Mouse (Mus musculus) C2C12 (cell line): Measurements from ENCODE around the gene 1110004F10Rik.

Experiments
- CTCF ChIP-seq: IDR thresholded peaks from one replicate; pipeline ENCODE4 v1.5.1; 2011; ENCODE audit not compliant: control insufficient read depth, insufficient read depth, insufficient read length
- USF1 ChIP-seq: IDR thresholded peaks from one replicate; pipeline ENCODE4 v1.6.1; 2011; ENCODE audit warnings: low read depth, mild to moderate bottlenecking, control low read depth, moderate library complexity

- TF ChIP-seq CTCF (no peak), USF1 (no peak)
Measured at GRCm38 (mm10) chr7:116134413-116135292, 95.5 kb downstream of the 1110004F10Rik start.
